Mouse (Mus musculus): Measurements from ENCODE around the gene Exd1.

DNA sequence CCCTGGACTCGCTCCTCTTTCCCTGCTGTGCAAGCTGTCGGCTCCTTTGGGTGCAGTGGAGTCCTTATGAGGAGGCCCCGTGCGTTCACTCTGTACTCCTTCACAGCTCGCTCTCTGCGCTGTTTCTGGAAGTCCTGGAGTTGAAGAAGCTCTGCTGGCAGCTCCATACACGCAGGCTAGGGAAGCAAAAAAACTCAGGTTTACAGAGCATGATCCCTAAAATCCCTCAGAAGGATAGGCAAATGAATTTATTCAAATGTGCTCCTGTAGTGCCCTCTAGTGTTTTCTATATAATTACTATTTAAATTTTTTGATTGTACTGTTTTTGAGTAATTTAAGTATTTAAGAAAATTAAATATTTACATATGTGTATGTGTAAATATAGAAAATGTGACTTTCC, 26.9 kb downstream of the Exd1 start:
- TF ChIP-seq MAX (IDR thresholded peaks at IDR 0.05): no peak
- no peak for TF ChIP-seq CTCF (IDR thresholded peaks at IDR 0.05; ENCODE audit: control insufficient read depth, insufficient read depth, insufficient read length)
- no peak for TF ChIP-seq USF1 (IDR thresholded peaks at IDR 0.05; ENCODE audit: low read depth)
